Comparison of ENCODE assay signal across 8 mouse cellular contexts in the genomic region with DNA sequence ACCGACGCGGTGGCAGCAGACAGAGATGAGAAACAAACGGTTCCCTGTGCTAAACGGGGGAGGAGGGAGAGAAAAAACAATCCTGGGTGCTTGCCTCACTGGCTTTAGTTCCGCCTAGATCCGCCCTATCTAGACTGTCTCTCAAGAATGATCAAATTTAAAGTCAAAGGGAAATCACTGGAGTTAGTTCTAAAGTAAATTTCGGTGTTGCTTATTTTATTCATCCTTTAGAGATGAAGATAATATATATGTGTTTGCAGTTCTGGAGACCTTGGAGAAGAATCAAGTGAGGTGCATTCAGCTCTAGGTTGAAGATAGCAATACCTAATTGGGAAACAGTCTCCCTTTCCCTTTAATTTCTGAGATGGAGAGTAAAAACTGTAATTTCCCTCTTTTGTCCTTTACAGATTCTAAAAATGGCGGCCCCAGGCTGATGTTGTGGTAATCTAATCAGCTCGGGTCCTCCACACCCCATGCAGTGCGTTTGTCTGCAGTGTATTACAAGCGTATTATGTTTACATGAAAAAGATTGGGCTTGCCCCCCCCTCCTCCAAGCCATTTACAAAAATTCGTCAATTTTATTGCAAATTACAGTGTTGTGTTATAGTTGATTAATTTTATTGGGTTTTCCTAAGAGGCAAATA. TPM values are rescaled to one million over a fixed set of nuclear protein-coding genes. Genes with fewer than 3 reads are reported as not detected.
DNase-seq lines count a peak whose midpoint lies in the region; ATAC-seq and TF ChIP-seq lines count a peak whose summit lies in the region.

No protein-coding gene starts in this region.

- H3K36me3 ChIP-seq in thymus, adult 2 months (ENCODE audit: control insufficient read depth, insufficient read depth, low read length) = no peaks in the 10 kb centered on the region
- no peaks in the 10 kb centered on the region for H3K36me3 ChIP-seq in hindbrain, embryonic 12.5 days

- DNase-seq in adrenal gland, postnatal 14 days = peak; percentile 29
- no peak for DNase-seq in adrenal gland, adult 8-10 months
- peak; percentile 34 for DNase-seq in thymus, adult 2 months
- no peak for DNase-seq in thymus, adult 18-20 months
- no peak for DNase-seq in layer of hippocampus, adult 11-12 months (ENCODE audit: low spot score)

- TF ChIP-seq POLR2A in thymus, adult 2 months (IDR thresholded peaks at IDR 0.05; ENCODE audit: control insufficient read depth, extremely low read depth, insufficient read depth, low read length, poor library complexity) = no peak; the same call in 1 of the 2 replicates

- H3K27ac ChIP-seq in thymus, adult 2 months (ENCODE audit: control insufficient read depth, insufficient read depth, low read length) = peak overlapping the region; percentile 98
- H3K27ac ChIP-seq in hindbrain, embryonic 12.5 days = peak overlapping the region; percentile 100

- peak overlapping the region; percentile 95 for H3K4me3 ChIP-seq in thymus, adult 2 months (ENCODE audit: control insufficient read depth, insufficient read depth, low read length)
- peak overlapping the region; percentile 96 for H3K4me3 ChIP-seq in hindbrain, embryonic 12.5 days

- H3K9ac ChIP-seq in hindbrain, embryonic 12.5 days = peak overlapping the region; percentile 100

- no peak for TF ChIP-seq CTCF in thymus, adult 2 months (IDR thresholded peaks at IDR 0.05; ENCODE audit: borderline replicate concordance, control insufficient read depth, extremely low read depth, insufficient read depth, low read length, poor library complexity)

- H3K4me2 ChIP-seq in hindbrain, embryonic 12.5 days (replicated peaks) = peak overlapping the region; percentile 79

- H3K9me3 ChIP-seq in hindbrain, embryonic 12.5 days (replicated peaks) = no peaks in the 10 kb centered on the region

- no peaks in the 10 kb centered on the region for H3K27me3 ChIP-seq in thymus, adult 2 months (ENCODE audit: control insufficient read depth, insufficient read depth, low read length)
- H3K27me3 ChIP-seq in hindbrain, embryonic 12.5 days = no peaks in the 10 kb centered on the region

- under 1% methylated on average over 13 of the region's 13 CpGs for WGBS in thymus, adult 2 months
- under 1% methylated on average over 13 of the region's 13 CpGs for WGBS in hindbrain, embryonic 12.5 days

- H3K4me1 ChIP-seq in thymus, adult 2 months (replicated peaks; ENCODE audit: control insufficient read depth, insufficient read depth, low read length) = no peaks in the 10 kb centered on the region; the same call in 1 of the 2 replicates
- H3K4me1 ChIP-seq in hindbrain, embryonic 12.5 days = peaks cover 10% of the 10 kb centered on the region

- ATAC-seq in hindbrain, embryonic 12.5 days (ENCODE audit: low FRiP score) = no peak
- ATAC-seq in megakaryocyte, adult 5-6 weeks (ENCODE audit: poor library complexity, severe bottlenecking) = 0 out of 2 replicates have a peak, but pooled peaks have one; percentile 1
- no peak for ATAC-seq in monocyte, adult 5-6 weeks (replicated peaks; ENCODE audit: insufficient number of reproducible peaks, low FRiP score, low TSS enrichment, poor library complexity, severe bottlenecking)

RNA-seq across cellular contexts. Expression of a gene that starts 1.4 kb away (rescaled TPM):
- total RNA-seq in adrenal gland, postnatal 14 days (2021) = 64.2 and 77.2 TPM in 2 replicates
- 100 to 1,000 TPM in 2 of 4 experiments, 10 to 100 TPM in 2; 71.4 to 117 (median 87.8) TPM for total RNA-seq in adrenal gland, adult 8-10 months (2022)
- 37.0 and 40.7 TPM in 2 replicates for polyA plus RNA-seq in thymus, adult 2 months (2012; rRNA removed)
- polyA plus RNA-seq in hindbrain, embryonic 12.5 days (2016; fragmentation: Nextera tagmentation; extraction: Ambion mirVana) = 145 and 152 TPM in 2 replicates
- total RNA-seq in megakaryocyte, adult 5-6 weeks (2015) = 148 and 158 TPM in 2 replicates
- total RNA-seq in megakaryocyte, adult 5-6 weeks (2017) = 63.3 and 69.2 TPM in 2 replicates
- 134 to 222 TPM (median 199 TPM) in 3 replicates for total RNA-seq in monocyte, adult 5-6 weeks (2017)

Comparison
In these comparisons a context has a peak if more than half of its experiments do, and no peak if none do; other contexts are left out.
1. DNase-seq: peak in adrenal gland, postnatal 14 days (single experiment) and thymus, adult 2 months (single experiment); none in adrenal gland, adult 8-10 months (single experiment), thymus, adult 18-20 months (0 of 2) and layer of hippocampus, adult 11-12 months (single experiment).